Mouse (Mus musculus) MEL (cell line): ENCODE data around the gene Ogfod2.

Experiments
- CTCF ChIP-seq, 3 experiments: IDR thresholded peaks in 2 of 3; conservative IDR thresholded peaks in 1 of 3; 2 replicates each; pipeline ENCODE4 v1.5.1; 2011 to 2012; ENCODE audit warnings: low read length in 3 of 3, low read depth in 2 of 3, mild to moderate bottlenecking in 2 of 3, improper control_type of control experiment in 1 of 3, inconsistent platforms in 1 of 3, mixed read lengths in 1 of 3, moderate library complexity in 1 of 3; ENCODE audit not compliant: control insufficient read depth in 1 of 3, insufficient read depth in 1 of 3, poor library complexity in 1 of 3, severe bottlenecking in 1 of 3
- EP300 ChIP-seq, 2 experiments: IDR thresholded peaks; 2 replicates each; pipeline ENCODE4 v1.6.1; 2011; ENCODE audit warnings: improper control_type of control experiment in 2 of 2, low read length in 2 of 2, low read depth in 1 of 2, mild to moderate bottlenecking in 1 of 2
- GATA1 ChIP-seq: IDR thresholded peaks from 2 replicates; pipeline ENCODE4 v1.6.1; 2011; ENCODE audit warnings: low read depth, low read length, improper control_type of control experiment
- JUND ChIP-seq: IDR thresholded peaks from 2 replicates; pipeline ENCODE4 v1.6.1; 2011; ENCODE audit warnings: low read depth, mild to moderate bottlenecking, improper control_type of control experiment, low read length
- MAX ChIP-seq: IDR thresholded peaks from 2 replicates; pipeline ENCODE4 v1.6.1; 2011; ENCODE audit warnings: low read length, improper control_type of control experiment
- POLR2A ChIP-seq, 2 experiments: IDR thresholded peaks; 2 replicates each; pipeline ENCODE4 v1.6.1; 2011 to 2012; ENCODE audit warnings: low read length in 2 of 2, mild to moderate bottlenecking in 2 of 2, control low read depth in 1 of 2, improper control_type of control experiment in 1 of 2, low read depth in 1 of 2, moderate library complexity in 1 of 2; ENCODE audit not compliant: control insufficient read depth in 1 of 2, insufficient read depth in 1 of 2, poor library complexity in 1 of 2
- POLR2AphosphoS2 ChIP-seq: IDR thresholded peaks from 2 replicates; pipeline ENCODE4 v1.6.1; 2011; ENCODE audit warnings: low read length, improper control_type of control experiment
- TAL1 ChIP-seq: IDR thresholded peaks from 2 replicates; pipeline ENCODE4 v1.6.1; 2012; ENCODE audit warnings: mild to moderate bottlenecking, inconsistent platforms, low read length, moderate library complexity, mixed read lengths
- TCF12 ChIP-seq: IDR thresholded peaks from 2 replicates; pipeline ENCODE4 v1.6.1; 2014; ENCODE audit warnings: low read depth, mild to moderate bottlenecking, inconsistent platforms, low read length, improper control_type of control experiment, moderate library complexity
- ZNF384 ChIP-seq: IDR thresholded peaks from 2 replicates; pipeline ENCODE4 v1.6.1; 2012; ENCODE audit warnings: low read depth, mild to moderate bottlenecking, inconsistent platforms, low read length, improper control_type of control experiment

- TF ChIP-seq EP300 (IDR thresholded peaks at IDR 0.05; ENCODE audit: low read depth in 1 of 2, low read length in 2 of 2) (no peak), TAL1 (no peak), ZNF384 (no peak), POLR2A (IDR thresholded peaks at IDR 0.05; ENCODE audit: control insufficient read depth in 1 of 2, insufficient read depth in 1 of 2, low read depth in 1 of 2, low read length in 2 of 2, poor library complexity in 1 of 2) (no peak), MAX (no peak), CTCF (IDR thresholded peaks at IDR 0.05 in 2 of 3, conservative IDR thresholded peaks at IDR 0.05 in 1 of 3; ENCODE audit: control insufficient read depth in 1 of 3, insufficient read depth in 1 of 3, low read depth in 2 of 3, low read length in 3 of 3, poor library complexity in 1 of 3, severe bottlenecking in 1 of 3) (no peak), POLR2AphosphoS2 (no peak), TCF12 (no peak), JUND (no peak), GATA1 (no peak)
These were observed 38.8 kb downstream of the Ogfod2 start for GRCm38 (mm10) chr5:124150895-124151294.
